Mouse (Mus musculus): ENCODE results near the gene Wif1.

Wif1 gene

DNA sequence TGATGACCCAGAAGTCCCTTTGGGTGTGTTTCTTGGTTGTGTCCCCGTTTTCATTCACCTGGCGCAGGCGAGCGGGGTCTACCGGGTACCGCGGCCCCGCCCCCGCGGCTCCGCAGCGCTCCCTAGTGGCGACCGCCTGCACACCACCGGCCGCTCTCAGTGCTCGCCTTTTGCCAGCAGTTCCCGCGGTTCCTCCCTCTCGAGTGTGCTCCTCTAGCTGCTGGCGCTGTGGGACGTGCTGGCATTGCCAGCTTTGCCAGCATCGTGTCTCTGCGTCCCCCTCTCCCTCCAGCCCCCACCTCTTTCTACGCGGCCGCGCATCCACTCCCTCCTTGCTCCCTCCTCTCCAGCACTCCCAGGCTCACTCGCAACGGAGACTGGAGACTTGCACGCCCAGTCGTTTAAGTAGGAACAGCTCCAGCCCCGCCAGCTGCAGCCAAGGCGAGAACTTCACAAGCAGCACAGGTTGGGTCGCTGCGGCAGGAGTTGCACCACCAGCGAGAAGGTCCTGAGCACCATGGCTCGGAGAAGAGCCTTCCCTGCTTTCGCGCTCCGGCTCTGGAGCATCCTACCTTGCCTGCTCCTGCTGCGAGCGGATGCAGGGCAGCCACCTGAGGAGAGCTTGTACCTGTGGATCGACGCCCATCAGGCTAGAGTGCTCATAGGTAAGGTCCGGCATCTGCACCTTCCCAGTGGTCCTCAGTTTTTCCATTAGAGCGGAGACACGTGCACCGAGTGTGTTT is at the start of gene Wif1:
Wif1 (plus strand) TSS at position 135 of the 743 bp plus-strand sequence.
- peak; percentile 86 for DNase-seq

DNA sequence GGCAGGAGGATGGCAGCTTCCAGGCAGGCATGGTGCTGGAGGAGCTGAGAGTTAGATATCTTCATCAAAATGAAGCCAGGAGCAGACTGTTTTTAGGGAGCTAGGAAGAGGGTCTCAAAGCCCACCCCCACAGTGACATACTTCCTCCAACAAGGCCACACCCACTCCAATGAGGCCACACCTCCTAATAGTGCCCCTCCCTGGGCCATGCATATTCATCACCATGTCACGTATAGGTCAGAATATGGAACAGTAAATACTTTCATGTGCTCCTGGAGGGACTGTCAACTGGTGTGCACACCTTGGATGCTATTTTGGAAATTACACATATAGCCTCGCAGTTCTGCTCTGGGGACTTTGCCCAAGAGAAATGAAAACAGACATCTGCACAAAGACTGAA is 31.6 kb upstream of the Wif1 start:
- no peak for DNase-seq

GRCm38 (mm10) chr10:121011496-121011895 is 22.3 kb upstream of the Wif1 start:
- DNase-seq, result no peak

- no peak for DNase-seq
Measured at GRCm38 (mm10) chr10:121016291-121016690, 17.5 kb upstream of the Wif1 start.

GRCm38 (mm10) chr10:121016711-121017503 is 16.9 kb upstream of the Wif1 start:
- no peak for DNase-seq

DNA sequence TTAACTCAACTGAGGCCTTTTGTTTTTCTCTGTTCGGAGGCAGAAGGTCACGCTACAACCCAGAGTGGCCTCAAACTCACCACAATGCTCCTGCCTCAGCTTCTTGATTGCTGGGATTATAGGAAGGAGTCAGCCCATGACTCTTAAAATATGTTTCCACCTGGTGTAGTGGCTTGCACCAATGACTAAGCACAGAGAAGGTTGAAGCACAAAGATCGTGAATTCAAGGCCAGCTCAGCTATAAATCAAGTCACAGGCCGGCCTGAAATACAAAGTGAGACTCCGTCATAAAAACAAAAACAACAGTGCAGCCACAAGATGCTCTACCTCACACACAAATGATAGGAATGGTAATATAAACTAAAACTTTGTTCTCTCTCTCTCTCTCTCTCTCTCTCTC is 10.8 kb upstream of the Wif1 start:
- DNase-seq, result no peak

DNA sequence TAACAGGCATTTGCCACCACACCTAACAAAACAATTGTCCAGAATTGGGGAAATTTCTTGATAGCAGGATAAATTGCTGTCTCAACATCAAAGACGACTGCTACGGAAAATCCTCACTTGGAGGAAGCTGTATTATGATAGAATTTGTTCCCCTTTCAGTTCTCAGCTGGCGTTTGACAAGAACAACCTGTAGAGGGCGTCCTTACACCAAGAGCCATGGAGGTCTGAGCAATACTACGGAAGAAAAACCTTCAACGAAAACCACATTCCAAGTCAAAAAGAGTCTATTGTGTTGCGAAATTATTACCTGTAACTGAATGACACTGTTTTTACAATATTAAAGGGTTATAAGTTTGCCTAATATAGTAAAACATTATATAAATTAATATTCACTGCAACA is 2.0 kb upstream of the Wif1 start:
- peak; percentile 53 for DNase-seq

GRCm38 (mm10) chr10:121033128-121033791 is 500 bp upstream of the Wif1 start:
- DNase-seq, result peak; percentile 88

DNA sequence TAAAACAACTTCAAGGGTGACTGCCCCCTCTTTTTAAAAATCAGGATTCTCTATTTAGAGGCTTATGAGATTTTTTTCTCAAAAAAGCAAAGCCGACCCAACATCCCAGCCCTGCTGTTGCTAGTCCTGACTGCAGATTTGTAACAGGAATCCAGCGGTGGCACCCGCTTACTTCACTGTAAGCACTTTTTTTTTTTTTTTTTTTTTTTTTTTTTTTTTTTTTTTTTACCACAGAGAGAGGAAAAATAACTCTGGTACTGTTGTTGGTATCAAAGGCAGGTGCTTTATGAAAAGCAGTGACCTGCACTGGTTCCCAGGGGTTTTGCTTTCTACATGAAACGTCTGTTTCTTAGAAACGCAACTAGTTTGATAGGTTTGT is 798 bp downstream of the Wif1 start:
- DNase-seq, result no peak

GRCm38 (mm10) chr10:121038556-121039284 is 5.0 kb downstream of the Wif1 start:
- no peak for DNase-seq

DNA sequence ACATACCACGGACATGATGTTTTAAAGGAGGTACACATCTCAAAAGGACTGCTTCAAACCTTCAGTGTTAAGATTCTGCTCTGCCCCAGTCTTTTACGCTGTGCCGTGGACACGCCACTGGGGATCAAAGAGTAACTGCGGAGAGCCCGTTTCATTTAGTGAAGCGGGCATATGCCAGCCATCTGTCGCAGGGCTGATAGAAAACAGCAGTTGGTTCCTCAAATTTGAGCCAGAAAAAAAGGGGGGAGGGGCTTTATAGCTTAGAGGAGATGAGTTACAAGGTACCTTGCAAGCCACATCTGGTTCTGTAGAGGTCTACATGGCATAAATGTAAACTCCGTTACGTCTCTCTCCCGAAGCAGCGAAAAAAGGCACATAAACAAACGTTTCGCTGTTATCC is 7.2 kb downstream of the Wif1 start:
- no peak for DNase-seq

DNA sequence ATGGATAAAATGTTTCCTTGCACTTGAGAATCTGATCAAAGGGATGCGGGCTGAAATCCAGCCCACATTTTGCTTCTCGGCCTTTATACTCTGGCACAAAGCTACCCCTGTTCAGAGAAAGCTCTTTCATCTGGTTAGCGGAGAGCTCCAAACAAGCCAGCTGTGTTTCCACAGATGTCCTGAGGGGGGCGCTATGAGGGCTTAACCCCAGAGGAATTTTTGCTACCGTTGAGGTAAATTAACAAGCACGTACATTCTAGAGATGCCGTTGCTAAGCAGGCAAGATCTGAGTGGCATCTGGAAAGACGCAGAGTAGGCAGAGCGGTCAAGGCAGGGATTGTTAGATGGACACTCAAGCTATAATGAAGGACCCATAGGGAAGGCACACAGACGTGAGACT is 13.7 kb downstream of the Wif1 start:
- DNase-seq, result no peak

- DNase-seq, result no peak
Measured at GRCm38 (mm10) chr10:121052076-121052475, 18.3 kb downstream of the Wif1 start.

GRCm38 (mm10) chr10:121055452-121056188 is 21.9 kb downstream of the Wif1 start:
- DNase-seq, result peak; percentile 91

- DNase-seq, result no peak
Measured at GRCm38 (mm10) chr10:121056823-121057222, 23.1 kb downstream of the Wif1 start.

GRCm38 (mm10) chr10:121059043-121060003 is 25.6 kb downstream of the Wif1 start:
- peak; percentile 63 for DNase-seq

GRCm38 (mm10) chr10:121061336-121061835 is 27.6 kb downstream of the Wif1 start:
- DNase-seq, result no peak

GRCm38 (mm10) chr10:121062704-121063103 is 28.9 kb downstream of the Wif1 start:
- no peak for DNase-seq

- DNase-seq, result peak; percentile 22
Measured at GRCm38 (mm10) chr10:121067416-121067951, 33.7 kb downstream of the Wif1 start.

DNA sequence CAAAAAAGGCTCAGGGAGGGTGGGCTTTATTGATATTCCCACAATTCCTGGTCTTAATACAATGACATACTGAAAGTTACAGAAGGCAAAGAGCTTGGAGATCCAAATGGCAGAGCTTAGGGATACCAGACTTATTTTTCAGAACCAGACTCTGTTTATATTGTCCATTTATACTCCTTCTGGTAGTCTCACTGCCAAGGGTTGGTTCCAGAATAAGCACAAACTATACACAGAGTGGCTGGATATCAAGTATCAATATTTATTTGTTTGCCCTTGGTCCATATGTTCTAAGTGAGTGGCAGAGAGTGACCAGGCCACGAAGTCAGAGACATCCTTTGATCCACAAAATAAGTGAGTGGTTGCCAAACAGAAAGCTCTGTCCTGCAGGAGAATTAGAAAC is 34.2 kb downstream of the Wif1 start:
- DNase-seq, result no peak

DNA sequence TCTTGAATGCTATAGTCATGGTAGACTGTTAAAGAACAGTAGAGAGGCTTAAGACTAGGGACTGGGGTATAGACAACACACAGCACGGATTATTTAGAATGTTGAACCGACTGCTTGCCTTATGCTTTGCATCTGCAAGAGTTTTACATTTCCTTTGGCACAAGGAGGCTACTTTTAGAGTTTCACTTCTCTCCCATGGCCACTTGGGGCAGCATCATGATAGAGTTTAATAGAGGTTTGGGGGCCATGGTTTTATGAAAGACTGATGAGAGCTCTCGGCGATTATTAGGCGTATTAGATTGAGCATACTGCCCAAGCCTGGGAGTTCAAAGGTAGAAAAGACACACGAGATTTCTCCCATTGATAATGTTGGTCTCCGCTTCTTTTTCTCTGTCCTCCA is 37.0 kb downstream of the Wif1 start:
- DNase-seq, result no peak
